1 mouse cellular context compared by ENCODE assay signal in the genomic region with DNA sequence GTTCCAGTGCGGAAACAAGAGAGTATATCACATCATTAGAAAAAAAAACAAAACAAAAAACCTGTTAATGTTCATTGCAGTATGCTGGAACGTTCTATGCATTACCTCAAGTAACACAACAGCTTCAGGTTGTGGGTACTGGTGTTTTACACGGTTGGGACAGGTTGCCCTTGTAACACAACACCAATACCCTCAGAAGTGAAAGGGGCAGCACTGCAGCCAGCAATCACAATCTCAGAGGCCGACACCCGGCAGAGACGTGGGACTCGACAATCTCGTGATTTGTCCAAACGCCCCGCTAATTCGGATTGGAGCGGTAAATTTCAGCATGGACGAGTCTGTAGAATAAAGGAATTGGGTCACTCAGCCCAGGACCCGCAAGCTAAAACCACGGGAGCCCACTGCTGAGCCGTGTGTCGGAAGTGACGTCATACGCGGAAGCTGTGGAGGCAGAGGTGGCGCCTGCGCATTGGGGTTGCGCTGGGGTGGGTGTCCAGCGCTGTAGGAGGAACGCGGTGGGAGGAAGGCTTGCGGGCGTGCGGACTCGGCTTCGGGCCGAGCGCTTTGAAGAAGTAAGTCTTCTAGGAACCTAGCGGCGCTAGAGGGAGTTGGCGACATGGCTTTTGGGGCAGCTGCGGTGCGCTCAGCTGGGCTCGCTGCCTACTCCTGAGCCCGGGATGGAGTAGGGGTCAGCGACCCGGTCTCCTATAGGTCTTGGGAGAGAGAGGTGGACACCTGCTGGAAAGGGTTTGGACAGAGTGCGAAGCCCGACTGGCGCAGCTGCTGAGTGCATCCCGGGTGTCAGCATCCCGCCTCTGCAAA.
TF ChIP-seq lines count a peak whose summit lies in the region.

Map3k13 (plus strand) TSS at position 472 of the 822 bp plus-strand sequence.

TF ChIP-seq in CH12.LX, 34 proteins besides CTCF, POLR2A, EP300 and RAD21 (continued from another document):
- TF ChIP-seq ZNF384 (IDR thresholded peaks at IDR 0.05; ENCODE audit: low read depth, low read length) (no peak), CHD2 (IDR thresholded peaks at IDR 0.05; ENCODE audit: low read length) (no peak; the same call in 1 of the 2 replicates), E2F4 (IDR thresholded peaks at IDR 0.05; ENCODE audit: insufficient replicate concordance, low read depth, low read length) (no peak), ETS1 (conservative IDR thresholded peaks at IDR 0.05; ENCODE audit: low read depth, low read length) (peak; percentile 53; the same call in 1 of the 2 replicates), SIN3A (IDR thresholded peaks at IDR 0.05; ENCODE audit: low read length) (peak; percentile 96), ELF1 (IDR thresholded peaks at IDR 0.05; ENCODE audit: low read depth, low read length) (peak; percentile 100), RCOR1 (conservative IDR thresholded peaks at IDR 0.05; ENCODE audit: low read depth, low read length) (peak; percentile 71; the same call in 1 of the 2 replicates), MAZ (IDR thresholded peaks at IDR 0.05; ENCODE audit: low read depth, low read length) (peak; percentile 76), TBP (conservative IDR thresholded peaks at IDR 0.05; ENCODE audit: low read depth, low read length) (peak; percentile 87), POLR2AphosphoS2 (IDR thresholded peaks at IDR 0.05; ENCODE audit: low read depth, low read length) (peak; percentile 93), BHLHE40 (IDR thresholded peaks at IDR 0.05; ENCODE audit: low read depth, low read length) (peak; percentile 58), CHD1 (IDR thresholded peaks at IDR 0.05; ENCODE audit: low read depth, low read length) (no peak), MEF2A (IDR thresholded peaks at IDR 0.05; ENCODE audit: borderline replicate concordance, low read depth, low read length) (peak; percentile 51), NELFE (IDR thresholded peaks at IDR 0.05; ENCODE audit: low read depth, low read length) (peak; percentile 97), ZMIZ1 (IDR thresholded peaks at IDR 0.05; ENCODE audit: low read depth, low read length) (peak; percentile 96), ZC3H11A (IDR thresholded peaks at IDR 0.05; ENCODE audit: low read depth, low read length) (no peak)
